Mouse (Mus musculus): ENCODE results near the gene Mtss1l. TPM values are rescaled to one million over a fixed set of nuclear protein-coding genes. Genes with fewer than 3 reads are reported as not detected.
"Not testable (repeated sequence)": the region's sequence is repeated elsewhere in the genome, so short reads cannot be mapped to it uniquely, and the experiment has no call there.

Mtss1l gene
- total RNA-seq, 2 experiments from 2014 or later = 44.3 to 47.6 TPM

GRCm38 (mm10) chr8:110761988-110762387 lies 40.7 kb downstream of the Mtss1l start:
- intact Hi-C loops (cut with DNase I; ENCODE audit: low total_unique reads) = no loop called here
- no peak for DNase-seq

- intact Hi-C loops (cut with DNase I; ENCODE audit: low total_unique reads) = no loop called here
- DNase-seq = no peak
Observed at GRCm38 (mm10) chr8:110764671-110765070, 43.4 kb downstream of the Mtss1l start.

DNA sequence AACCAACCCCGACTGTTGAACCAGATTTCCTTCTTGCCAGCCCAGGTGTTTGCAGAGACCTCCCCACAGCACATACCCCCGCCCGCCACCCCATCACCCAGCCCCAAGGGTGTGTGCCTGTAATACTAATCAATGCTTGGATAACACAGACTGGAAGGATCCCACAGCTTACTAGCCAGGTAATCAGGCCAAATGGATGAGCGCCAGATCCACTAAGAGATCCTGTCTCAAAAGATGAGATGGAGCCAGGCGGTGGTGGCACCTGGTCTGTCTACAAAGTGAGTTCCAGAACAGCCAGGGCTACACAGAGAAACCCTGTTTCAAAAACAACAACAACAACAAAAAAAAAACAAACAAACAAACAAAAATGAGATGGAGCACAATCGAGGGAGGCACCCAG lies 46.0 kb downstream of the Mtss1l start:
- intact Hi-C loops (cut with DNase I; ENCODE audit: low total_unique reads) = no loop called here
- DNase-seq = no peak

GRCm38 (mm10) chr8:110772452-110772851 lies 51.2 kb downstream of the Mtss1l start:
- no peak for DNase-seq
- intact Hi-C loops (cut with DNase I; ENCODE audit: low total_unique reads) = no loop called here

- DNase-seq = no peak
- intact Hi-C loops (cut with DNase I; ENCODE audit: low total_unique reads) = no loop called here
Observed at GRCm38 (mm10) chr8:110774047-110774446, 52.8 kb downstream of the Mtss1l start.

DNA sequence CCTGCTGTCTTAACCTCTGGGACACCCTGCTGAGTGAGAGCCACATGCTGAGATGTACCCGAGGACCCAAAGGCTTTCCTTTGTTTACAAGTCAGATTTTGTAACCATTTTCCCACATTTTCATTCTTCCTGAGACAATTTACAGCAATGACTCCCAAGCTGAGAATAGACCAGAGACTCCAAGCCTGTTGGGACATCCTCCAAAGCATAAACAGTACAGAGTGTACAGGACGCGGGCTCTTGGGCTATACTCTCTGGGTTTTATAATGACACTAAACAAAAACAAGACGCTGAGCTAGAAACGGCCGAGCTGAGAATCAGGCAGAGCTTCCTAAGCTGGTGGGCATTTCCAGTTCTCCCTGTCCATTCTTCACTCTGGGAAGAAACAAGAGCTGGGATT lies 53.4 kb downstream of the Mtss1l start:
- intact Hi-C loops (cut with DNase I; ENCODE audit: low total_unique reads) = no loop called here
- DNase-seq = no peak

DNA sequence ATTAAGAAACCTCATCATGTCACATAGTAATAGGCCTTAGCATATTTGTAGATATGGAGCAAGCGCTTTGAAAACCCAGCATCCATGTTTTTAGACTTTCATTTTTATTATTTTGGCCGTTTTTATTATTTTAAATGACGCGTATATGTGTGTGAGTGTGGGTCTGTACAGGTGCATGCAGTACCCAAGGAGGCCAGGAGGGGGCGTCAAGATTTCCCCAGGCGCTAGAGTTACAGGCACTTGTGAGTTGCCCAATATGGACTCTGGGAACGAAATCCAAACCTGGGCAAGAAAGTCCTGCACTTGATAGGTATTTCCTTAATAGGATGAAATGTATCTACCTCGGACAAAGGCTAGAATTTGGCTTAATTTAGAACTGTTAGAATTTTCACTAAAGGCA lies 54.0 kb downstream of the Mtss1l start:
- DNase-seq = no peak
- intact Hi-C loops (cut with DNase I; ENCODE audit: low total_unique reads) = no loop called here

- no peak for DNase-seq
- intact Hi-C loops (cut with DNase I; ENCODE audit: low total_unique reads) = no loop called here
Observed at GRCm38 (mm10) chr8:110775721-110776120, 54.4 kb downstream of the Mtss1l start.

DNA sequence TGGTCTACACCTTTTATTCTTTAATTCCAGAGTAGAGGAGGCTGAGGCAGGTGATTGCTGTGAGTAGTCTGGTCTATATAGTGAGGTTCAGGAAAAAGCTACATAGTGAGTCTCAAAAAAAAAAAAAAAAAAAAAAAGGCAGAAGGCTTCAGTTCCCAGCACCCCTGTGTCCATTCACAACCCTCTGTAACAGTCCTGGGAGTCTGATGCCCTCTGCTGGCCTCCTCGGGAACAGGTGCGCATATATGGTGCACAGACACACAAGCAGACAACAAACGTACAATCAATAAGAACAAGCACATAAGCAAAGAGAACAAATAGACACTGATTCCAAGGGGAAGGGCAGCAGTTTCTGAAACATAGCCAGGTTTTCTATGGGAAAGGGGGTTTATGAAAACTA lies 55.1 kb downstream of the Mtss1l start:
- intact Hi-C loops (cut with DNase I; ENCODE audit: low total_unique reads) = no loop called here
- DNase-seq = no peak

- intact Hi-C loops (cut with DNase I; ENCODE audit: low total_unique reads) = no loop called here
- DNase-seq = no peak
Observed at GRCm38 (mm10) chr8:110779924-110780718, 58.8 kb downstream of the Mtss1l start.

- no peak for DNase-seq
- intact Hi-C loops (cut with DNase I; ENCODE audit: low total_unique reads) = no loop called here
Observed at GRCm38 (mm10) chr8:110785366-110785765, 64.1 kb downstream of the Mtss1l start.

DNA sequence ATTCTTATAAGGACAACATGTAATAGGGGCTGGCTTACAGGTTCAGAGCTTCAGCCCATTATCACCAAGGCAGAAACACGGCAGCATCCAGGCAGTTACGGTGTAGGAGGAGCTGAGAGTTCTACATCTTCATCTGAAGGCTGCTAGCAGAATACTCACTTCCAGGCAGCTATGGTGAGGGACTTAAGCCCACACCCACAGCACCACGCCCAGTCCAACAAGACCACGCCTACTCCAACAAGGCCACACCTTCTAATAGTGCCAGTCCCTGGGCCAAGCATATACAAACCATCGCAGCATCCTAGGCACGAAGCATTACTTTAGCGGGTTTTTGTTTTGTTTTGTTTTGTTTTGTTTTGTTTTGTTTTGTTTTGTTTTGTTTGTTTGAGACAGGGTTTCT lies 65.2 kb downstream of the Mtss1l start:
- DNase-seq; intact Hi-C loops (cut with DNase I; ENCODE audit: low total_unique reads): not testable (repeated sequence)

DNA sequence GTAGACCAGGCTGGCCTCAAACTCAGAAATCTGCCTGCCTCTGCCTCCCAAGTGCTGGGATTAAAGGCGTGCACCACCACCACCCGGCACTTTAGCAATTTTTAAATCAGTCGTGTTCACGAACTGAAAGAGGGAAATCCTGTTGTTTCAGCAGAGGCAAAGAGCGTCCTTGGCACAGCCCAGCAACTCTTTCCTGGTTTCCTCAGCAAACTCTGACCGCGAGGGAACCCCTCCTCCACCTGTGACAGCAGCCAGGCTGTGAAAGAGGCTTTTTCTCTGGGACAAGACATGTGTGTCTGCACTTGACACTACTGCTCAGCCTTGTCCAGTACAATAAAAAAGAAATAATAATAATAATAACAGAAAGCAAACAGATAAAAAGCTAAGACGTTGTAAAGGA lies 65.7 kb downstream of the Mtss1l start:
- intact Hi-C loops (cut with DNase I; ENCODE audit: low total_unique reads) = no loop called here
- DNase-seq = no peak

DNA sequence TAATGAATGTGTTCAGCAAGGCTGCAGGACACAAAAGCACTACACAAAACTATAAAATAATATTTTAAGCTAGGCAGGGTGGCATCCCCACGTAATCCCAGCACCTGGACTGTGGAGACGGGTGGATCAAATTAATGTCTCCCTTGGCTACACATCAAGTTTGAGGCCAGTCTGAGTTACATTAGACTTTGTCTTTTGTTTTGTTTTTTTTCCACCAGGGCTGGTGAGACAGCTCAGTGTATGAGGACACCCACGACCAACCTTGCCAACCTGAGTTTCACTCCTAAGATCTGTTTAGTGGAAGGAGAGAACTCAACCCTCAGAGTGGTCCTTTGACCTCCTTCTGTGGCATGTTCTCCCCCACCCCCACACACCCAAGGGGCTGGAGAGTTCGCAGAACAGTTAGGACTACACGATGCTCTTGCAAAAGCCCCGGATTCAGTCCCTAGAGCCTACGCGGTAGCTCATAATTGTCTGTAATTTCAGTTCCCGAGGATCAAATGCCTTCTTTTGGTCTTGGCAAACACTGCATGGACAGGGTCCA lies 66.2 kb downstream of the Mtss1l start:
- intact Hi-C loops (cut with DNase I; ENCODE audit: low total_unique reads) = no loop called here
- DNase-seq = no peak

DNA sequence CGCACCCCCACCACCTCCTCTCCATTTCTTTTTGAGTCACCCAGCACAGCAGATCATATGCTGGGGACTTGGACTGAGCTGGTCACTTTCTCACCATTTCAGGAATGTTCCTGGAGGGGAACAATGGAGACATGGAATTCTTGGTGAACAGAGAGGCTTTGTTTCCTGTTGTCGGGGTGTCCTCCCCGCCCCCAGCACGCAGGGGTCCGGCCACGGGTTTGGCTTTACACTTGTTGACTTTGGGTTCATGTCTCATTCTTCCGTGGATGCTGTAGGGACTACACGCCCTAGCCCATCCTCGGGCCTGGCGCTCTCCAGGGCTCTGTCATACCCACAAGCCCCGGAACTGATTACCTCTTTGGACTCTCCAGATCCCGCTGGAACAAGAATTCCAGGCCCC lies 67.7 kb downstream of the Mtss1l start:
- DNase-seq = peak; percentile 22
- intact Hi-C loops (cut with DNase I; ENCODE audit: low total_unique reads) = no loop called here

DNA sequence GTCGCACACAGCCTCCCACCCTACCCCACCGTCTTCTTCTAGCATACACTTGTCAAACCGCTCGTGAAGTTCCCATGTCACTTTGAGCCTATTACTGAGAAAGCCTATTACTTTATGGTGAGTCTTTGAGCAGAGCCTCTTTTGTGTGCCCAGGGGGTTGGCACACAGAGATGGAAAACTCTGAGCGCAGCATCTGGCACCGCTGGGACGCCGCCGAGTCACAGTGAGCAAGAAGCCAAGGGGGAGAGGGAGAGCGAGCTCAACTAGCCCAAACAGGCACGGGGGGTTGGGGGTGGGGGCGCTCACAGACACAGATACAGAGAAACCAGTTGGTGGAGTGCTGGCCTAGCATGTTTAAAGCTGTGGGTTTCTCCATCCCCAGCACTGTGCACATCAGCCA lies 68.3 kb downstream of the Mtss1l start:
- intact Hi-C loops (cut with DNase I; ENCODE audit: low total_unique reads) = no loop called here
- DNase-seq = peak; percentile 40

- intact Hi-C loops (cut with DNase I; ENCODE audit: low total_unique reads) = no loop called here
Observed at GRCm38 (mm10) chr8:110790270-110790669, 69.0 kb downstream of the Mtss1l start.

More at GRCm38 (mm10) chr8:110790270-110790669, 69.0 kb downstream of the Mtss1l start:
- DNase-seq = no peak
